Mouse (Mus musculus) neural tube, embryonic 14.5 days (tissue): ENCODE data around the gene Bcl2l1. TPM values are rescaled to one million over a fixed set of nuclear protein-coding genes. Genes with fewer than 3 reads are reported as not detected.

ENCODE experiments used
- ATAC-seq: fragments of 200-750 bp; cut with Nextera tagmentation; 2 replicates; pipeline ENCODE4 v1.8.0; 2017; ENCODE audit warnings: low read depth, mild to moderate bottlenecking, moderate TSS enrichment, moderate library complexity
- H3K27ac ChIP-seq: fragments of 300-500 bp; sonication (generic); 2 replicates; pipeline ENCODE4 v1.5.1; 2014; ENCODE audit warnings: low read depth, mild to moderate bottlenecking, control low read depth, low read length, moderate library complexity, mixed read lengths
- H3K27me3 ChIP-seq: fragments of 300-500 bp; sonication (generic); 2 replicates; pipeline ENCODE4 v1.6.1; 2014; ENCODE audit warnings: low read length; ENCODE audit not compliant: control insufficient read depth, insufficient read depth
- H3K36me3 ChIP-seq: fragments of 300-500 bp; sonication (generic); 2 replicates; pipeline ENCODE4 v1.6.1; 2014; ENCODE audit warnings: low read length, mixed read lengths; ENCODE audit not compliant: control insufficient read depth, insufficient read depth
- H3K4me1 ChIP-seq: fragments of 300-500 bp; sonication (generic); 2 replicates; pipeline ENCODE4 v1.6.1; 2014; ENCODE audit warnings: low read length; ENCODE audit not compliant: control insufficient read depth, insufficient read depth
- H3K4me2 ChIP-seq: fragments of 300-500 bp; sonication (generic); 2 replicates; pipeline ENCODE4 v1.6.1; 2014; ENCODE audit warnings: mild to moderate bottlenecking, low read depth, low read length, control low read depth
- H3K4me3 ChIP-seq: fragments of 300-500 bp; sonication (generic); 2 replicates; pipeline ENCODE4 v1.5.1; 2014; ENCODE audit warnings: low read depth, low read length, control low read depth, mixed read lengths
- H3K9ac ChIP-seq: fragments of 300-500 bp; sonication (generic); replicated peaks from 2 replicates; pipeline ENCODE4 v1.6.1; 2014; ENCODE audit warnings: low read depth, mild to moderate bottlenecking, control low read depth, low read length, mixed read lengths
- H3K9me3 ChIP-seq: fragments of 300-500 bp; sonication (generic); 2 replicates; pipeline ENCODE4 v1.6.1; 2016; ENCODE audit warnings: low read length; ENCODE audit not compliant: control insufficient read depth
- WGBS: fragments of 180-500 bp; shearing (Covaris S2); extraction: QIAGEN DNeasy Blood & Tissue Kit; methylation state at CpG from one replicate; pipeline ENCODE4 v1.1.7; 2014; 5-methylcytosine and 5-hydroxymethylcytosine counted together
- polyA plus RNA-seq: library from polyadenylated mRNA; unstranded; fragments of >200 nt; fragmentation: Nextera tagmentation; extraction: Ambion mirVana; gene quantifications from 2 replicates; pipeline ENCODE4 v1.2.1, GENCODE M21; 2014

Gene Bcl2l1
- polyA plus RNA-seq, 1 experiment from 2014 or later = 142 TPM

GRCm38 (mm10) chr2:152739842-152740260 lies 91.7 kb downstream of the Bcl2l1 start:
- Histone ChIP-seq H3K9ac (no peak overlapping the region), H3K4me2 (no peak overlapping the region; the same call in 1 of the 2 replicates), H3K27ac (no peak overlapping the region), H3K36me3 (no peaks in the 10 kb centered on the region), H3K9me3 (no peaks in the 10 kb centered on the region), H3K4me1 (peaks cover 20% of the 10 kb centered on the region), H3K27me3 (no peaks in the 10 kb centered on the region), H3K4me3 (no peak overlapping the region)
- ATAC-seq = no peak
- WGBS = 32% methylated on average over 3 of the region's 3 CpGs

DNA sequence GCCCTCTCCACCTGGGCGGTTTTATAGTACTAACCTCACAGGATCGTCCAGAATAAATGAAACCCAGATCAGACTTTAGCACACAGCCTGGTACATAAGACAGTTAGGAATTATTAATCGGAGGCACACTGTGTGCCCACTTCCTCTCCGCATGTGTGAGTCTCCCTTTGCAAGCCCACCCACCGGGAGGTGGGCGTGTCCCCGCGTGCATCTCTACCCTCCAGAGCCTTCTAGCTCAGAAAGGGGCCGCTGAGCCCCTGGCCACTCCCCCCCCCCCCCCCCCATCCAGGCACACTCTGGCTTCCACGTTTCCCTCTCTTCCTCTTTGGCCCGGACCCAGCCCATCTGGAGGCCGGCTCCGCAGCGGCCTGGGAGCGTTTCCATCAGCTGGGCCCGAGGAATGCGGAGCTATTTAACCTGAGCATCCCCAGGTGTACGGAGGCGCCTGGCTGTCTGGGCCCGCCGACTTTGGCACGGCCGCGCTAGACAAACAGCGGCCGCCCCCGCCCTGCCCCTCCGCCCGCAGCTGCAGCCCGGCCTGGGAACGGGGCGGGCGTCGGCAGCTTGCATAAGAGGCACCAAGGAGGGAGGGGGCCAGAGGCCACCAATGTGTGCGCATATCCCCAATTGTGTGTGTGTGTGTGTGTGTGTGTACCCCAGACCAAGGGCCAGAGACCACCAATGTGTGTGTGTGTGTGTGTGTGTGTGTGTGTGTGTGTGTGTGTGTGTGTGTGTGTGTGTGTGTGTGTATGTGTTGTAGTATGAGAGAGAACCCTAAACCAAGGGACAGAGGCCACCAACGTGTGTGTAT lies 92.3 kb downstream of the Bcl2l1 start:
- H3K27me3 ChIP-seq = no peaks in the 10 kb centered on the region
- H3K27ac ChIP-seq = no peak overlapping the region
- peak overlapping the region; percentile 33 for H3K4me3 ChIP-seq
- H3K4me2 ChIP-seq = peak overlapping the region; percentile 85
- H3K9me3 ChIP-seq = no peaks in the 10 kb centered on the region
- H3K36me3 ChIP-seq = no peaks in the 10 kb centered on the region
- peak; percentile 15; the same call in 1 of the 2 replicates for ATAC-seq
- H3K4me1 ChIP-seq = peaks cover 25% of the 10 kb centered on the region
- 3% methylated on average over 33 of the region's 36 CpGs for WGBS
- peak overlapping the region; percentile 56; the same call in 1 of the 2 replicates for H3K9ac ChIP-seq

GRCm38 (mm10) chr2:152738341-152738740 lies 93.2 kb downstream of the Bcl2l1 start:
- Histone ChIP-seq H3K4me3 (peak overlapping the region; percentile 50), H3K27me3 (no peaks in the 10 kb centered on the region), H3K4me2 (peak overlapping the region; percentile 85), H3K9me3 (no peaks in the 10 kb centered on the region), H3K36me3 (no peaks in the 10 kb centered on the region), H3K9ac (peak overlapping the region; percentile 3; the same call in 1 of the 2 replicates), H3K27ac (peak overlapping the region; percentile 22; the same call in 1 of the 2 replicates), H3K4me1 (peaks cover 25% of the 10 kb centered on the region)
- ATAC-seq = no peak
- 54% methylated on average over 2 of the region's 2 CpGs for WGBS

DNA sequence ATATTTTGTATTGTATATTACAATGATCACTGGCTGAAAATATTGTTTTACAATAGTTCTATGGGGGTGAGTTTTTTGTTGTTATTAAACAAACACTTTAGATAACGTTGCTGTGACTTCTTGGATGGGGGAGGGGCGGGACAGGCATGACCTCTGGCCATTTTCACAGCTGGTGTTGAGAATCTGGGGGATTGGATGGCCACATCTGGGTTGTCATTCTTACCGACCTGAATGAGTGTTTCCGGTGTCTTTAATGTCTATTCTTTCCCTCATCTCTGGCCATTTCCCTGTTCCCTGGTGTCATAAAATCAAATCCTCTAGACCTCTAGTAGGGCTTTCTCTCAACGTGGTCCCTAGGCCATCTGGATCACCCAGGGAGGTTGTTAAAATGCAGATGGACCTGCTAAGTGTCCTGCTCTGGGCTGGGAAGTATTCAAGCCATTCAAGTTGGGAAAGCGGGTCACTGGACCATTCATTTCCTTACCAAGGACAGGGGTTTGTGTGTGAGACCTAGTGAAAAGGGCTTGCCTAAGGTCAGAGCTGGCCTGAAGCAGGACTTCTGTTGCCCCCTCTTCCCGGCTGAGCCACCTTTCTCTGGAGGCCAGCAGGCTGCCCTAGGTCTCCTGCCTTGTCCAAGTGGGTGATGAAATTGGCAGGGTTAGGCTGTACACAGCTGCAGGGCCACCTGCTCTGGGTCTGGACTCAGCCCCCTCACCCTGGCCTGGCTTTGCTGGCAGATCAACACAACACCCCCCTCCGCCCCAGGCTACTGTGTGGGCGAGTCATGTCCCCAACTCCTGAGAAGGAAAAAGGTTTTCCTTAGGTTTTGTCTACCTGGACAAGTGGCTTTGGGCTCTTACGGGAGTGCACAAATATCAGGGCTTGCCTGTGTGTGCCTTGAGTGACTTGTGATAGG lies 94.0 kb downstream of the Bcl2l1 start:
- Histone ChIP-seq H3K9me3 (no peaks in the 10 kb centered on the region), H3K9ac (peak overlapping the region; percentile 67), H3K27me3 (no peaks in the 10 kb centered on the region), H3K4me1 (peaks cover 25% of the 10 kb centered on the region), H3K4me2 (peak overlapping the region; percentile 85), H3K27ac (peak overlapping the region; percentile 22), H3K4me3 (peak overlapping the region; percentile 50), H3K36me3 (no peaks in the 10 kb centered on the region)
- ATAC-seq = no peak
- 12% methylated on average over 10 of the region's 10 CpGs for WGBS

DNA sequence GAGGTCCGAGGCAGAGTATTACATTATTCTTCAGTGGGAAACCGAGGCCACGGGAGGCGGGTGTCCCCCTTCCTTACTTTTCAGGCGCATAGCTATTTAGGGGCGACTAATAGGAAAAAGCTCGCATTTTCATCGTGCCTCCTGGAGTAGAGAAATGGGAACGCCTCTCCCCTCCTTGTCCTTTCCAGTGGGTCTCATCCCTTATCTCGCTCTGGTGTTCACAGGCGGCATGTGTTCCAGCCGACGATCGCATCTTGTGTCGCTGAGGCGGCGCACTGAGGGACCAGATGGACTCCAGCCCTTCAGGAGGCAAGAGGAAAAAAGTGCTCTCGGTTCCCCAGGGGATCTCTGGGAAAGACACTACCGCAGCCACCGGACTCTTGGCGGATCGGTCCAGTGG lies 94.8 kb downstream of the Bcl2l1 start:
- H3K36me3 ChIP-seq = no peaks in the 10 kb centered on the region
- peak overlapping the region; percentile 85 for H3K4me2 ChIP-seq
- H3K9me3 ChIP-seq = no peaks in the 10 kb centered on the region
- peak overlapping the region; percentile 50 for H3K4me3 ChIP-seq
- under 1% methylated on average over 22 of the region's 22 CpGs for WGBS
- H3K27ac ChIP-seq = peak overlapping the region; percentile 13
- H3K9ac ChIP-seq = peak overlapping the region; percentile 67
- H3K27me3 ChIP-seq = no peaks in the 10 kb centered on the region
- H3K4me1 ChIP-seq = peaks cover 25% of the 10 kb centered on the region
- ATAC-seq = no peak

GRCm38 (mm10) chr2:152736090-152736601 lies 95.4 kb downstream of the Bcl2l1 start, which contains the start of gene Id1:
Id1 (plus strand) TSS chr2:152736251.
- Histone ChIP-seq H3K4me1 (peaks cover 25% of the 10 kb centered on the region), H3K36me3 (no peaks in the 10 kb centered on the region), H3K27ac (peak within 1 kb of the TSS; percentile 78), H3K27me3 (no peaks in the 10 kb centered on the region), H3K9me3 (no peaks in the 10 kb centered on the region), H3K9ac (peak within 1 kb of the TSS; percentile 67), H3K4me3 (peak within 1 kb of the TSS; percentile 50), H3K4me2 (peak within 1 kb of the TSS; percentile 85)
- WGBS = under 1% methylated on average over 28 of the region's 28 CpGs
- ATAC-seq = peak; percentile 67

DNA sequence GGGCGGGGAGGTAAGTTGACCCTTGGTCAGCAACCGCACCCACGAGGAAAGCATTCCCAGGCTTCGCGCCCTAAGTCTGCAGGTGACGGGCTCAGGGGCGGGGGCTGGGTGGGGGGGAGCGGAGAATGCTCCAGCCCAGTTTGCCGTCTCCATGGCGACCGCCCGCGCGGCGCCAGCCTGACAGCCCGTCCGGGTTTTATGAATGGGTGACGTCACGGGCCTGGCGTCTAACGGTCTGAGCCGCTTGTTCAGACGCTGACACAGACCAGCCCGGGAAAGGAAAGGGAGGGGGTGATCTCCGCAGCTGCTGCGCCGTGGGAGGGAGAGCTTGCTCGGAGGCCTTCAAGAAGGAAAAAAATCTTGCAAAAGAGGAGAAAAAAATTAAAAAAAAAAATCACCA lies 96.5 kb downstream of the Bcl2l1 start:
- H3K36me3 ChIP-seq = no peaks in the 10 kb centered on the region
- peak; percentile 91 for ATAC-seq
- H3K4me3 ChIP-seq = peak overlapping the region; percentile 50
- WGBS = 0% methylated on average over 28 of the region's 28 CpGs
- peaks cover 25% of the 10 kb centered on the region for H3K4me1 ChIP-seq
- H3K4me2 ChIP-seq = peak overlapping the region; percentile 85
- H3K27me3 ChIP-seq = no peaks in the 10 kb centered on the region
- H3K9ac ChIP-seq = 0 out of 2 replicates have a peak overlapping the region, but pooled peaks have one; percentile 9
- peak overlapping the region; percentile 55 for H3K27ac ChIP-seq
- H3K9me3 ChIP-seq = no peaks in the 10 kb centered on the region

GRCm38 (mm10) chr2:152734501-152734900 lies 97.0 kb downstream of the Bcl2l1 start:
- peak overlapping the region; percentile 50 for H3K4me3 ChIP-seq
- H3K9ac ChIP-seq = 0 out of 2 replicates have a peak overlapping the region, but pooled peaks have one; percentile 9
- peaks cover 23% of the 10 kb centered on the region for H3K4me1 ChIP-seq
- H3K4me2 ChIP-seq = peak overlapping the region; percentile 85
- WGBS = 15% methylated on average over 10 of the region's 10 CpGs
- H3K9me3 ChIP-seq = no peaks in the 10 kb centered on the region
- H3K36me3 ChIP-seq = no peaks in the 10 kb centered on the region
- H3K27ac ChIP-seq = peak overlapping the region; percentile 55
- no peaks in the 10 kb centered on the region for H3K27me3 ChIP-seq
- ATAC-seq = no peak
